Mouse (Mus musculus) kidney, embryonic 16.5 days (tissue): ENCODE data around the gene Bricd5. TPM values are rescaled to one million over a fixed set of nuclear protein-coding genes. Genes with fewer than 3 reads are reported as not detected.

Source experiments
- ATAC-seq: fragments of 200-750 bp; cut with Nextera tagmentation; 2 replicates; pipeline ENCODE4 v1.8.0; 2017; ENCODE audit warnings: moderate TSS enrichment; ENCODE audit not compliant: low FRiP score, low TSS enrichment
- H3K27ac ChIP-seq: fragments of 300-500 bp; sonication (generic); 2 replicates; pipeline ENCODE4 v1.5.1; 2014; ENCODE audit warnings: low read length
- H3K27me3 ChIP-seq: fragments of 300-500 bp; sonication (generic); 2 replicates; pipeline ENCODE4 v1.6.1; 2014; ENCODE audit warnings: low read length, control low read depth, mixed read lengths; ENCODE audit not compliant: insufficient read depth
- H3K36me3 ChIP-seq: fragments of 300-500 bp; sonication (generic); 2 replicates; pipeline ENCODE4 v1.6.1; 2014; ENCODE audit warnings: low read length, control low read depth, mixed read lengths; ENCODE audit not compliant: insufficient read depth
- H3K4me1 ChIP-seq: fragments of 300-500 bp; sonication (generic); 2 replicates; pipeline ENCODE4 v1.6.1; 2014; ENCODE audit warnings: low read length, control low read depth, mixed read lengths; ENCODE audit not compliant: insufficient read depth
- H3K4me2 ChIP-seq: fragments of 300-500 bp; sonication (generic); replicated peaks from 2 replicates; pipeline ENCODE4 v1.6.1; 2014; ENCODE audit warnings: low read depth, low read length
- H3K4me3 ChIP-seq: fragments of 300-500 bp; sonication (generic); 2 replicates; pipeline ENCODE4 v1.5.1; 2014; ENCODE audit warnings: mild to moderate bottlenecking, low read length
- H3K9ac ChIP-seq: fragments of 300-500 bp; sonication (generic); replicated peaks from 2 replicates; pipeline ENCODE4 v1.6.1; 2014; ENCODE audit warnings: low read length
- H3K9me3 ChIP-seq: fragments of 300-500 bp; sonication (generic); 2 replicates; pipeline ENCODE4 v1.6.1; 2016; ENCODE audit warnings: low read length, control low read depth
- WGBS: fragments of 180-500 bp; shearing (Covaris S2); extraction: QIAGEN DNeasy Blood & Tissue Kit; methylation state at CpG from one replicate; pipeline ENCODE4 v1.1.7; 2014; 5-methylcytosine and 5-hydroxymethylcytosine counted together
- polyA plus RNA-seq: library from polyadenylated mRNA; unstranded; fragments of >200 nt; fragmentation: Nextera tagmentation; extraction: Ambion mirVana; gene quantifications from 2 replicates; pipeline ENCODE4 v1.2.1, GENCODE M21; 2015

The Bricd5 gene
- polyA plus RNA-seq, 1 experiment from 2014 or later: 1.6 TPM

DNA sequence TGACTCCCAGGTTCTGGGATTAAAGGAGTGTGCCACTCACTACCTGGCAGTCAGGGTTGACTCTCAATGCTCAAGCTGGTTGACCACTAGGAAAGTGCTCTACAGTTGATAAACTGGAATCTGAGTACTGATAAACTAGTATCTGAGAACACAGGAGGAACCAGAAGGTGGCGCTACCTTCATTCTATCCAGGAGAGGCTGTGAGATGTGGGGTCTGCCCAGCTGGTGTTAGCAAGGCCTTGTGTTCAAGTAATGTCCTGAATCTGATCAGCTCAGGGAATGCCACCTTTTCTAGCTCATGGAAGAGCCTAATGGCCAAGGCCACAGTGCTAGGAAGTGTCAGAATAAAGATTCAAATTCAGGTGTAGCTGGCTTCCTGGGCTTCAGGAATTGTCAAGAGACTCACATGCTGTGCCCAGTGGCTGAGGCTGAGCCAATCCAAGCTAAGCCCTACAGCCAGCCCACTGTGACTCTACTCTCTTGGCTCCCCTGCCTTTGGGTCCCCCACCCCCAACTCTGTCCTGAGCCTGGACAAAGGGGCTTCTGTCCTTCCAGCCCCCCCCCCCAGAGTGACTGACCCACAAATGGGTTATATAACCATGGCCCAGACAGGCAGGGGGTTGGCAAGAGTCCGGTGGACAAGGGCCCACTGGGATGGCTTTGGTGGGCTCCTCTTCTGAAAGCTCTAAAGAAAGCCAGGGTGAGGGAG is 21.1 kb downstream of the Bricd5 start:
- ATAC-seq: no peak
- WGBS: 46% methylated on average over 2 of the region's 2 CpGs
- H3K4me1 ChIP-seq: no peaks in the 10 kb centered on the region
- H3K27ac ChIP-seq: no peak overlapping the region
- no peak overlapping the region for H3K9ac ChIP-seq
- H3K36me3 ChIP-seq: no peaks in the 10 kb centered on the region
- H3K4me2 ChIP-seq: no peak overlapping the region
- no peak overlapping the region for H3K4me3 ChIP-seq
- no peaks in the 10 kb centered on the region for H3K9me3 ChIP-seq
- H3K27me3 ChIP-seq: peaks cover 6% of the 10 kb centered on the region

DNA sequence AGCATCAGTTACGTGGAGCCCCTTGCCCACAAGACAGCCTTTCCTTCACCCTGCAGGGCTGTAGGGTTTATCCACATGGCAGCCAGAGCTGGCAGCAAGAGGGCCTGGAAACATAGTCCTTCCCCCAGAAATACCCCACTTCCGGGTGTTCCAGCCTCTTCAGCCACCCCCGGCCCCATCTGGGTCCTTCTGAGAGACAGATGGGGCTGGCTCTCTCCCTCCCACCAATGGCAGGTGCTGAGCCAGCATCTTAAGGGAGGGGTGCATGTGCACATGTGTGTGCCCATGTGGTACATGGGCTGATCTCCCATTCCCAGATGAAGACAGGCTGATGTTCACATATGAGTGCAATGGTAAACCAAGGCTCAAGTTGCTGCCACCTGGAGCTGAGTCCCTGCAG is 21.8 kb downstream of the Bricd5 start:
- WGBS: 74% methylated on average over 3 of the region's 3 CpGs

DNA sequence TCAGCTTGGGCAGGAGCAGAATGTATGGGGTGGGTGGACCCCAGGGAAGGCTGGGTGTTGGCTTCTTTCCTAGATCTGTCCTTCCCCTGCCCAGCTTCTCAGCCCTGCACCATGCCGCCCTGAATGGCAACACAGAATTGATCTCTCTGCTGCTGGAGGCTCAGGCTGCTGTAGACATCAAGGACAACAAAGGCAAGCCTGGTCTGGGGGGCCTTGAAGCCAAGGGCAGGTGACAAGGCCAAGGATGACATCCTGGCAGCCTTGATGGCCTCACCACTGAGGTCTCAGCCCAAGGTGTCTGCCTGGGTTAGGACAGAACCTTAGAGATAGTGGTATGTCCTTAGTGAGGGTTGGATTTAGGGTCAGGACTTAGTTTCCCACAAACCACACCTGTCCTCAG is 22.3 kb downstream of the Bricd5 start:
- H3K9me3 ChIP-seq: no peaks in the 10 kb centered on the region
- H3K4me3 ChIP-seq: no peak overlapping the region
- H3K9ac ChIP-seq: no peak overlapping the region
- H3K4me1 ChIP-seq: no peaks in the 10 kb centered on the region
- WGBS: 93% methylated on average over 1 of the region's 1 CpGs
- no peaks in the 10 kb centered on the region for H3K27me3 ChIP-seq
- H3K4me2 ChIP-seq: no peak overlapping the region
- no peaks in the 10 kb centered on the region for H3K36me3 ChIP-seq
- ATAC-seq: no peak
- H3K27ac ChIP-seq: no peak overlapping the region

More for the DNA sequence above, 21.8 kb downstream of the Bricd5 start:
- no peak overlapping the region for H3K4me3 ChIP-seq
- H3K9ac ChIP-seq: no peak overlapping the region
- H3K4me1 ChIP-seq: no peaks in the 10 kb centered on the region
- H3K4me2 ChIP-seq: no peak overlapping the region
- H3K36me3 ChIP-seq: no peaks in the 10 kb centered on the region
- no peaks in the 10 kb centered on the region for H3K9me3 ChIP-seq
- no peaks in the 10 kb centered on the region; the same call in 1 of the 2 replicates for H3K27me3 ChIP-seq
- H3K27ac ChIP-seq: no peak overlapping the region
- ATAC-seq: no peak

DNA sequence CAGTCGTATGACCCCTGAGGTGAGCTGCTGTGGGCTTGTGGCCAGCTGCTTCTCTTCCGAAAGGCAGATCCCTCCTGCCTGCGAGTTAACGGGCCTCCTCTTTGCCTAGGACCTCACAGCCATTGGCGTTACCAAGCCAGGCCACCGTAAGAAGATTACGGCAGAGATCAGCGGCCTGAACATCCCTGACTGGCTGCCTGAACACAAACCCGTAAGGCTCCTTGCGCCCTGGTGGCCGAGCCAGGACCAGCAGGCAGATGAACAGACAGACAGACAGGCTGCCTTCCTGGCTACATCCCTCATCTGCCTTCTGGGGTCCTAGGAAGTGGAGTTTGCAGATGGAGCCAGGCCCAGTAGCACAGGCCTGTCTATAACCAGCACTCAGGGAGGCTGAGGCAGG is 28.5 kb downstream of the Bricd5 start:
- Histone ChIP-seq H3K36me3 (no peaks in the 10 kb centered on the region), H3K9ac (no peak overlapping the region), H3K27me3 (no peaks in the 10 kb centered on the region), H3K4me3 (no peak overlapping the region), H3K4me1 (0 out of 2 replicates have a peak, but pooled peaks cover 4% of the 10 kb centered on the region), H3K4me2 (no peak overlapping the region), H3K27ac (no peak overlapping the region), H3K9me3 (no peaks in the 10 kb centered on the region)
- 39% methylated on average over 11 of the region's 11 CpGs for WGBS
- no peak for ATAC-seq

DNA sequence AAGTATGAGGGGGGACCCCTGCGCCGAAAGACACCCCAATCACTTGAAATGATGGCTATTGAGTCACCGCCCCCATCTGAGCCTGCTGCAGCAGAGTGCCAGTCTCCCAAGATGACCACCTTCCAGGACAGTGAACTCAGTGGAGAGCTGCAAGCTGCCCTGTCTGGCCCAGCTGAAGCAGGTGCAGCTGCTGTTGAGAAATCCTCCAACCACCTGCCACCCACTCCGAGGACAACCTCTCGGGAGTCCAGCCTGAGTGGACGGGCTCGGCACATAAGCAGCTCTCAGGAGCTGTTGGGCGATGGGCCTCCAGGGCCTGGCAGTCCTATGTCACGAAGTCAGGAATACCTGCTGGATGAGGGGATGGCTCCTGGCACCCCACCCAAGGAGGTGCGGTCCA is 30.4 kb downstream of the Bricd5 start:
- Histone ChIP-seq H3K9ac (no peak overlapping the region), H3K36me3 (peaks cover 9% of the 10 kb centered on the region), H3K9me3 (no peaks in the 10 kb centered on the region), H3K27me3 (no peaks in the 10 kb centered on the region), H3K27ac (no peak overlapping the region), H3K4me1 (0 out of 2 replicates have a peak, but pooled peaks cover 4% of the 10 kb centered on the region), H3K4me3 (no peak overlapping the region), H3K4me2 (no peak overlapping the region)
- ATAC-seq: no peak
- WGBS: 93% methylated on average over 10 of the region's 10 CpGs

DNA sequence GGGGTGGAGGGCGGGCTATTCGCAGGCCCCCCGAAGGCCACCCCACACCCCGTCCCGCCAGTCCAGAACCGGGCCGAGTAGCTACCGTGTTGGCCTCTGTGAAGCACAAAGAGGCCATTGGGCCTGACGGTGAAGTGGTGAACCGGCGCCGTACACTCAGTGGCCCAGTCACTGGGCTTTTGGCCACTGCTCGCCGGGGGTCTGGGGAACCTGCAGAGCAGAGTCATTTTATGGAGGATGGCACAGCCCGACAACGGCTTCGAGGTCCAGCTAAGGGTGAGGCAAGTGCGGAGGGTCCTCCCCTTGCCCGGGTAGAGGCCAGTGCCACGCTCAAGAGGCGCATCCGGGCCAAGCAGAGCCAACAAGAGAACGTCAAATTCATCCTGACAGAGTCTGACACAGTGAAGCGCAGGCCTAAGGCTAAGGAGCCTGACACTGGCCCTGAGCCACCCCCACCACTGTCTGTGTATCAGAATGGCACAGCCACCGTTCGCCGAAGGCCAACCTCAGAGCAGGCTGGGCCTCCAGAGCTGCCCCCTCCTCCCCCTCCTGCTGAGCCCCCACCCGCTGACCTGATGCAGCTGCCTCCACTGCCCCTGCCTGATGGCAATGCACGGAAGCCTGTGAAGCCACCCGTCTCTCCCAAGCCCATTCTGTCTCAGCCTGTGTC is 31.7 kb downstream of the Bricd5 start:
- no peak overlapping the region for H3K27ac ChIP-seq
- no peak overlapping the region for H3K4me2 ChIP-seq
- no peak overlapping the region for H3K4me3 ChIP-seq
- 0 out of 2 replicates have a peak, but pooled peaks cover 4% of the 10 kb centered on the region for H3K4me1 ChIP-seq
- H3K9me3 ChIP-seq: no peaks in the 10 kb centered on the region
- WGBS: 93% methylated on average over 30 of the region's 30 CpGs
- no peaks in the 10 kb centered on the region for H3K27me3 ChIP-seq
- H3K9ac ChIP-seq: no peak overlapping the region
- no peak for ATAC-seq
- H3K36me3 ChIP-seq: peaks cover 22% of the 10 kb centered on the region

DNA sequence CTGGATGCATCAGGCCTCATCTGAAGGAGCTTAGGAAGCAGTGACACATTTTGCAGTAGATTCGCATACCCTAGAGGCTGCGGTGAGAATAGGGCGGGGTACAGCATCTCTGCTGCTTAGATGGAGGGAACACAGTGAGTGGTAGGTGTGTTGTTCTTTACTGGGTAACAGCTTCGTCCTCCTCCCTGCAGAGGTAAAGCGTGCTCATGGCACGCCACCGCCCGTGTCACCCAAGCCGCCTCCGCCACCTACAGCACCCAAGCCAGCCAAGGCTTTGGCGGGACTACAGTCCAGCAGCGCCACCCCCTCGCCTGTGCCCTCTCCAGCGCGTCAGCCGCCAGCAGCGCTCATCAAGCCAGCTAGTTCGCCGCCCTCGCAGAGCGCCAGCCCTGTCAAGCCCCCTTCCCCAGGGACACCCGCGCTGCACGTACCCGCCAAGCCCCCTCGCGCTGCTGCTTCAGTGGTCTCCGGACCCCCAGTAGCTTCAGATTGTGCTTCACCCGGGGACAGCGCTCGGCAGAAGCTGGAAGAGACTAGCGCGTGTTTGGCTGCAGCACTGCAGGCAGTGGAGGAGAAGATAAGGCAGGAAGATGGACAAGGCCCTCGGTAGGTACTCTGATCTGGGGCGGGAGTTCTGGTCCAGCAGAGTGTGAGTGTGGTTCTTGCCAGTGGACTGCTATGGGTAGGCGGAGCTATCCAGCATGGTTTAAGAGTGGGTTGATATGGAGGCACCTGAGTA is 32.8 kb downstream of the Bricd5 start:
- 31% methylated on average over 36 of the region's 36 CpGs for WGBS
- Histone ChIP-seq H3K4me2 (peak overlapping the region; percentile 41), H3K4me3 (peak overlapping the region; percentile 22), H3K36me3 (peaks cover 33% of the 10 kb centered on the region), H3K9me3 (no peaks in the 10 kb centered on the region), H3K27me3 (no peaks in the 10 kb centered on the region), H3K4me1 (0 out of 2 replicates have a peak, but pooled peaks cover 4% of the 10 kb centered on the region), H3K9ac (peak overlapping the region; percentile 52), H3K27ac (no peak overlapping the region)
- ATAC-seq: peak; percentile 9; the same call in 1 of the 2 replicates

DNA sequence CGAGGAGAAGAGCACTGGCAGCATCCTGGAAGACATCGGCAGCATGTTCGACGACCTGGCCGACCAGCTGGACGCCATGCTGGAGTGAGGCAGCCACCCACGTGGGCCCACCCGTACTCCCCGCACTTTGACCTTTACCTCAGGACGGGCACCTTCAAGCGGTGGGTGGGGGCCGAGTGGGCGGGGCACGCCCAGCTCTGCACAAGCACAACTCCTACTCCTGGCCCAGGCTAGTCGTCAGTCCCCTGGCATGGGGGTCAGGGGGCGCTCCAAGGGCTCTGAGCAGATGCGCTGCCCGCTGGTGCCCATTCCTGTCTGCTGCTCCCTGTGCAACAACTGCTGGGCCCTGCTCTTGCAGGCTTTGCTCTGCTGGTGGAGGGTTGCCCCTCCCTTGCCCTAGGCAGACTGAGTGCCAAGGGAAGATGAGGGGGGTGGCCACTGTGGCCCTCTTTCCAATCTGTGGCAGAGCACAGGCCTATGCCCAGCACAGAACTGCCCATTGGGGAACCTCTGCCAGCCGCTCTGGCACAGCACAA is 33.5 kb downstream of the Bricd5 start:
- H3K4me1 ChIP-seq: 0 out of 2 replicates have a peak, but pooled peaks cover 4% of the 10 kb centered on the region
- peak; percentile 32; the same call in 1 of the 2 replicates for ATAC-seq
- H3K36me3 ChIP-seq: peaks cover 39% of the 10 kb centered on the region
- H3K4me3 ChIP-seq: no peak overlapping the region
- WGBS: 43% methylated on average over 19 of the region's 19 CpGs
- H3K9ac ChIP-seq: no peak overlapping the region
- H3K4me2 ChIP-seq: peak overlapping the region; percentile 41; the same call in 1 of the 2 replicates
- H3K9me3 ChIP-seq: no peaks in the 10 kb centered on the region
- H3K27me3 ChIP-seq: no peaks in the 10 kb centered on the region
- H3K27ac ChIP-seq: no peak overlapping the region

DNA sequence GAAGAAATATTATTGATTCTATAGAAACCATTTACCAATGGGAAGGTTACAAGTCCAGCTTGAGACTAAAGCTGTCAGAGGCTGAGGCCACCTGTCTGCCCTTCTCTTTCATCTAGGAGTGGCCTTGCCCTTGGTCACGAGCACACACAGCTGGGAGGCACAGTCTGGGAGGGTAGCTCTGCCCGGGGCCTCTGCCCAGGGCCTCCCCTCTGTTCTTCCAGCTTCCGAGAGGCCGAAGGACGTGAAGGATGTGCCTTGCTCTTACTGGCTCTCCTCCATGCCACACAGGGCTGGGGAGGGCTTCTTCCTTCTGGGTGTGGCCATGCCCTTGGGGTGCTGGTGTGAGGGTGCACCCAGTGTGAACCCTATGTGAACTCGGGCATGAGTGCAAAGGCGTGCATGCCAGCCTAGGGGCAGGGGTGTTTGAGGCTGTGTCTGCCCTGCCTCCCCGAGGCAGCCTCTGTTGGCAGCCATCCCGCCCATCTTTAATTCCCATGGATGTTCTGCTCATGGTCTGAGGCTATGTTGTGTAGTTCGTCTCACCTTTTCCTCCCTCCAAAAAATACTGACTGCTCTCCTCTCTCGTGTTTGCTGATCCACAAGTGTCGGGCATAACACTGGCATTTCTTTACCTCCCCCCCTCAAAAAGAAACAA is 34.2 kb downstream of the Bricd5 start:
- no peaks in the 10 kb centered on the region for H3K9me3 ChIP-seq
- no peaks in the 10 kb centered on the region for H3K27me3 ChIP-seq
- no peak overlapping the region for H3K4me2 ChIP-seq
- 87% methylated on average over 12 of the region's 12 CpGs for WGBS
- no peak overlapping the region for H3K27ac ChIP-seq
- no peak for ATAC-seq
- H3K4me1 ChIP-seq: 0 out of 2 replicates have a peak, but pooled peaks cover 4% of the 10 kb centered on the region
- H3K36me3 ChIP-seq: peaks cover 40% of the 10 kb centered on the region
- H3K9ac ChIP-seq: no peak overlapping the region
- no peak overlapping the region for H3K4me3 ChIP-seq
